Mouse (Mus musculus) embryonic fibroblast, embryonic 13.5 days (primary cell): ENCODE data around the gene Dnajc16.

Source experiments
- CTCF ChIP-seq: IDR thresholded peaks from 2 replicates; pipeline ENCODE4 v1.5.1; 2011; ENCODE audit warnings: mild to moderate bottlenecking, control low read depth, low read length, moderate library complexity, borderline replicate concordance; ENCODE audit not compliant: insufficient read depth
- POLR2A ChIP-seq: IDR thresholded peaks from 2 replicates; pipeline ENCODE4 v1.6.1; 2011; ENCODE audit warnings: low read depth, mild to moderate bottlenecking, control low read depth, low read length, moderate library complexity

- TF ChIP-seq CTCF: no peak
- TF ChIP-seq POLR2A: no peak
These were observed 77.1 kb downstream of the Dnajc16 start for GRCm38 (mm10) chr4:141713598-141714142.
